Mouse (Mus musculus): ENCODE data around the gene Eif3l. TPM values are rescaled to one million over a fixed set of nuclear protein-coding genes. Genes with fewer than 3 reads are reported as not detected.
A peak's percentile ranks its signal among the peaks of the same experiment; 100 is the strongest.

The Eif3l gene
- total and polyA plus RNA-seq, 3 experiments: 301 to 442 (median 394) TPM

DNA sequence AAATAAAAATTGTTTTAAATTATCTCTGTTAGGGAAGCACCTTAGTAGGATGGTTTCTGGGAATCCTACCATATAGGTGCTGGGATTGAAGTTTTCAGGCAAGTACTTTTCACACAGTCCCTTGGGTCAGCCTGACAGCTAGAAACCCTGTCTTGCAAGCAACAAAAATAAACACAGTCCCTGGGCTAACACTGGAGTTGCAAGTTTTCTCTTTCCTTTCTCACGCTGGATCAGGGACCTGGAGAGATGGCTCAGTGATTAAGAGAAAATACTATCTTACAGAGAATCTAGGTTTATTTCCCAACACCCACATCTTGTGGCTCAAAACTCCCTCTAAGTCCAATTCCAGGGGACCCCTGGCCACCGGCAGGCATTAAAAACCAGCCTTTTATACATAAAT lies 22.2 kb downstream of the Eif3l start:
- DNase-seq (ENCODE audit: low read depth, low spot score): no peak
- TF ChIP-seq MAX (IDR thresholded peaks at IDR 0.05; ENCODE audit: low read length) (no peak), MAFK (IDR thresholded peaks at IDR 0.05; ENCODE audit: borderline replicate concordance, low read depth, low read length) (no peak), JUND (IDR thresholded peaks at IDR 0.05; ENCODE audit: low read depth, low read length) (no peak), MEF2A (IDR thresholded peaks at IDR 0.05; ENCODE audit: extremely low read depth, insufficient replicate concordance, low read depth, low read length, poor library complexity, severe bottlenecking) (no peak), MYB (IDR thresholded peaks at IDR 0.05; ENCODE audit: low read depth, low read length) (no peak), RCOR1 (IDR thresholded peaks at IDR 0.05; ENCODE audit: low read depth, low read length) (no peak), SMC3 (IDR thresholded peaks at IDR 0.05; ENCODE audit: low read depth, low read length) (no peak), EP300 (IDR thresholded peaks at IDR 0.05; ENCODE audit: low read depth in 1 of 2, low read length in 2 of 2) (no peak)
- Histone ChIP-seq H3K4me1 (ENCODE audit: control insufficient read depth in 1 of 2, insufficient read depth in 2 of 2, low read length in 2 of 2) (peaks cover 0 to 3% of the 10 kb centered on the region in 2 experiments; a peak in 1 of 4 replicates), H3K79me2 (ENCODE audit: control insufficient read depth, insufficient read depth, low read length, poor library complexity) (no peaks in the 10 kb centered on the region), H3K36me3 (ENCODE audit: control insufficient read depth in 1 of 2, insufficient read depth in 2 of 2, low read length in 2 of 2) (peaks cover 2 to 3% of the 10 kb centered on the region in 2 experiments; a peak in 3 of 4 replicates), H3K9ac (ENCODE audit: control insufficient read depth, low read depth, low read length, poor library complexity, severe bottlenecking) (no peak overlapping the region), H3K4me3 (ENCODE audit: control insufficient read depth in 1 of 2, insufficient read depth in 1 of 2, low read depth in 2 of 2, low read length in 2 of 2) (no peak overlapping the region), H3K27ac (ENCODE audit: control insufficient read depth, low read depth, low read length) (no peak overlapping the region), H3K9me3 (replicated peaks; ENCODE audit: insufficient read depth, low read length) (no peaks in the 10 kb centered on the region), H3K27me3 (ENCODE audit: control insufficient read depth in 1 of 2, insufficient read depth in 2 of 2, low read length in 2 of 2) (no peaks in the 10 kb centered on the region)

DNA sequence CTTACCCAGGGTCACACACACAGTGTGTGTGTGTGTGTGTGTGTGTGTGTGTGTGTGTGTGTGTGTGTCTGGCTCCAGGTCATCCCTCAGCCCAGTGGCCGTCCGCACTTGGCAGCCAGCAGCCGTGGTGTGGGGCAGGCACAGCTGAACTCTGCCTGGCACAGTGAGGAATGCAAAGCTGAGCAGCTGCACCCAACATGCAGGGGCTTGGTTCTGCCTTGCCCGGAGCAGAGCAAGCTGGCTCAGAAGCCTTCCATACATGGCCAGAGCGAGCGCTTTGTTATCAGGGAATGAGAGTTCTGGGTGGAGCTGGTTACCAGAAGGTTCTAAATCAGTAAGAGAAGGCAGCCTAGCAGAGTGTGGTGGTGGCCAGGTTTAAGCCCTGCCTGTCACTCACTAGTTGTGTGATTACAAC lies 22.6 kb downstream of the Eif3l start:
- Histone ChIP-seq H3K9ac (ENCODE audit: control insufficient read depth, low read depth, low read length, poor library complexity, severe bottlenecking) (no peak overlapping the region), H3K36me3 (ENCODE audit: control insufficient read depth in 1 of 2, insufficient read depth in 2 of 2, low read length in 2 of 2) (peaks cover 2 to 3% of the 10 kb centered on the region in 2 experiments; a peak in 3 of 4 replicates), H3K27ac (ENCODE audit: control insufficient read depth, low read depth, low read length) (no peak overlapping the region), H3K79me2 (ENCODE audit: control insufficient read depth, insufficient read depth, low read length, poor library complexity) (no peaks in the 10 kb centered on the region), H3K4me3 (ENCODE audit: control insufficient read depth in 1 of 2, insufficient read depth in 1 of 2, low read depth in 2 of 2, low read length in 2 of 2) (no peak overlapping the region), H3K9me3 (replicated peaks; ENCODE audit: insufficient read depth, low read length) (no peaks in the 10 kb centered on the region), H3K27me3 (ENCODE audit: control insufficient read depth in 1 of 2, insufficient read depth in 2 of 2, low read length in 2 of 2) (no peaks in the 10 kb centered on the region), H3K4me1 (ENCODE audit: control insufficient read depth in 1 of 2, insufficient read depth in 2 of 2, low read length in 2 of 2) (peaks cover 0 to 3% of the 10 kb centered on the region in 2 experiments; a peak in 1 of 4 replicates)
- TF ChIP-seq ETS1 (IDR thresholded peaks at IDR 0.05; ENCODE audit: low read depth, low read length) (no peak), RCOR1 (IDR thresholded peaks at IDR 0.05; ENCODE audit: low read depth, low read length) (no peak), RAD21 (IDR thresholded peaks at IDR 0.05; ENCODE audit: low read depth, low read length) (no peak), GABPA (IDR thresholded peaks at IDR 0.05; ENCODE audit: low read depth, low read length) (no peak), MAX (IDR thresholded peaks at IDR 0.05; ENCODE audit: low read length) (no peak), ZKSCAN1 (IDR thresholded peaks at IDR 0.05; ENCODE audit: low read depth, low read length) (no peak), ZMIZ1 (IDR thresholded peaks at IDR 0.05; ENCODE audit: low read depth, low read length) (no peak), EP300 (IDR thresholded peaks at IDR 0.05; ENCODE audit: low read depth in 1 of 2, low read length in 2 of 2) (no peak), NELFE (IDR thresholded peaks at IDR 0.05; ENCODE audit: low read depth, low read length) (no peak), SMC3 (IDR thresholded peaks at IDR 0.05; ENCODE audit: low read depth, low read length) (no peak), TBP (IDR thresholded peaks at IDR 0.05; ENCODE audit: low read depth, low read length) (no peak), JUND (IDR thresholded peaks at IDR 0.05; ENCODE audit: low read depth, low read length) (no peak), CTCF (IDR thresholded peaks at IDR 0.05 in 2 of 3, conservative IDR thresholded peaks at IDR 0.05 in 1 of 3; ENCODE audit: control insufficient read depth in 1 of 3, insufficient read depth in 1 of 3, low read depth in 2 of 3, low read length in 3 of 3, poor library complexity in 1 of 3, severe bottlenecking in 1 of 3) (no peak), POLR2AphosphoS2 (IDR thresholded peaks at IDR 0.05; ENCODE audit: low read length) (no peak), TAL1 (IDR thresholded peaks at IDR 0.05; ENCODE audit: low read length) (no peak), USF1 (IDR thresholded peaks at IDR 0.05; ENCODE audit: low read depth, low read length) (no peak)
- DNase-seq (ENCODE audit: low read depth, low spot score): peak; percentile 33
